Mouse (Mus musculus) liver (tissue): ENCODE measurements around the gene Mrpl4.
A peak's percentile ranks its signal among the peaks of the same experiment; 100 is the strongest.

Source experiments
- DNase-seq: peaks from one replicate; pipeline ENCODE4 v3.0.0-alpha.2; 2020; ENCODE audit warnings: mixed read lengths

The Mrpl4 gene

DNA sequence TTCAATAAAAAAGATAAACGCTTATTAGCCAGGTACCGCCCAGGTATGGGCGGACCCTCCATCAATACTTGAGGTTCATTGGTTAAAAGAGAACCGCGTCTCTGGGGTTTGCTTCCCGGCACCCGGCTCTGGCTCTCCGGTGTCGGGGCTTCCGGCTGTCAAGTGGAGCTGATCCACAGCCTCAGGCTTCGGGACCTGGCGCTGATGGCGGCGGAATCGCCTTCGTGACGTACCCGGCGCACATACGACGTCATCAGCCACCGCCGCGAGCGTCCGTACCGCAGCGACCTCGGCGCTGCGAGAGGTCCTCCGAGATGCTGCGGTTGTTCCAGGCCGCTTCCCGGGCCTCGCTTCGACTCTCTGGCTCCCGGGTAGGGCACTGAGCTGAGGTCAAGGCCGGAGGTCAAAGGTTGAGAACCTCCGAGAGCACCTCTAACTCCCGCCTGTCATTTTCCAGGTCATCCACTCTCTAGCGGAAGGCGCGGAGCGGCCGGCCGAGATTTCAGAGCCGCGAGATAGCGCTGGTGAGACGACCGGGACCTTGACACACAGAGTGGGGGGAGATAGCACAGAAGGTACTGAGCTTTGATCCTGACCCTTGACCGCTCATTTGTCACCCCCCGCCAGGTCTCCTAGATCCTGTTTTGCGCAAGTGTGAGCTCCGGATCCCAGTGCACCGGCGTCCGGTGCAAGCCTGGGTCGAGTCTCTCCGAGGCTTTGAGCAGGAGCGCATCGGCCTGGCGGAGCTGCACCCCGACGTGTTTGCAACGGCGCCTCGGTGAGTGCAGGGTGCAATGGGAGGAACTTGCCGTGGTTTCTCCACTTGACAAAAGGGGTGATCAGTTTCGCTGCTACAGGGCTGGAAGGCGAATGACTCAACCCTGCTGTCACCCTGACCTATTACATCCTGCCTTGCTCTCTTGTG is at the start of gene Mrpl4:
Mrpl4 (plus strand) TSS at position 112 of the 925 bp plus-strand sequence.
- DNase-seq, result peak; percentile 88

- DNase-seq, result no peak
These were observed 45.5 kb upstream of the Mrpl4 start for GRCm38 (mm10) chr9:20956989-20957388.

DNA sequence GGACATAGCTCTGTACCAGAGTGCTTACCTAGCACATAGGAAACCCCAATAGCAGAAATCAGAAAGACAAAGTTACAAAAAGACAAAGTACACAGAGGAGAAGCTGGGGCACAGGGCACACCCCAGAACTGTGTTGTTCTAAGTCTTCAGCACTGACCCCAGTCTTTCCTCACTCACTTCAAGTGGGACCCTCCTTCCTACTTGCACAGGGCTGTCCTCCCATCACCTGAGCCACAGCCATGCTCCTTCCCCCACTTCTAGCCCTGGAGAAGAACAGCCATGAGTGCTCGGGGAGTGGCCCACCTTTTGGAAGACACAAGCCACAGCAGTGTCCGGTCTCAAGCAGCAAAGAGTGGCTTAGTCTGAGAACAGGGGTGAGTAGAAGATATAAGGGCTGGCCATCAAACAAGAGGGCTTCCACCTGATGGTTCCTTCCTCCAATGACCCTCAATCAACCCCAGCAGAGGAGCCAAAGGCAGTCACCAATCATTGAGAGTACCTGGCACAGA is 43.1 kb upstream of the Mrpl4 start, which contains the start of gene Dnmt1:
Dnmt1 (minus strand) TSS at position 459 of the 509 bp plus-strand sequence.
- DNase-seq, result no peak

DNA sequence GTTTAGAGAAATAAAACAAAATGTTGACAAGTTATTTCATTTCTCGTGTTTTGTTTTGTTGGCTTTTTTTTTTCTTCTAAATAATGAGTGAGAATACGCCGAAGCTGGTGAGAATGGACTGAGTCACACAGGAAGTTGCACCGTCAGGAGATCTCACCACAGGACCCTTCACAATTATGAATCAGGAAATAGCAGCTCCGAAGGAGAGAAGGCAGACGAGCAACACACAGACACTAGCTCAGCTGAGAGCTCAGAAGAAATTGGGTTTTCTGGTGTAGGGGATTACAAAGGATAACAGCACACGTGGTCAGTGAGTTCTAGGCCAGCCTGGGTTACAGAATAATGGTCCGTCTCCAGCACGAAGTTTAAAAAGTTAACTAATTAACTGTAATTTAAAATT is 41.0 kb upstream of the Mrpl4 start:
- no peak for DNase-seq

GRCm38 (mm10) chr9:20965606-20966005 is 36.9 kb upstream of the Mrpl4 start:
- DNase-seq, result no peak

GRCm38 (mm10) chr9:20966008-20966407 is 36.5 kb upstream of the Mrpl4 start:
- no peak for DNase-seq

DNA sequence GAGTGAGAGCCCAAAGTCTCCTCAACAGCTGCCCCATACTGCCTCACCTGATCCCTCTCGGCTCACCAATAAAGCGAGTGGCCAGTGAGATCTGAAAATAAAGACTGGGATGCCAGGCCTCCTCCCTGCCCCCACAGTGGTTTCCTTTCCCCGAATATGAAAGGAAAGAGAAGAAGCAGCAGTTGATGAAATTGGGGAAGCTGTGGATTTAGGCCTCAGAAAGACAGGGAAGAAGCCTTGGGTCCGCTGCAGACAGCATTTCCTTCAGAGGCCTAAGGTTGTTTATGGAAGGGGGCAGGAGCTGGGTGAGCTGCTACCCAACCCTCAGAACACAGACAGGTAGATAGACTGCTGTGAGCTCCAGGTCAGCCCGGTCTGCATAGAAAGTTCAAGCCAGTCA is 35.8 kb upstream of the Mrpl4 start:
- no peak for DNase-seq

DNA sequence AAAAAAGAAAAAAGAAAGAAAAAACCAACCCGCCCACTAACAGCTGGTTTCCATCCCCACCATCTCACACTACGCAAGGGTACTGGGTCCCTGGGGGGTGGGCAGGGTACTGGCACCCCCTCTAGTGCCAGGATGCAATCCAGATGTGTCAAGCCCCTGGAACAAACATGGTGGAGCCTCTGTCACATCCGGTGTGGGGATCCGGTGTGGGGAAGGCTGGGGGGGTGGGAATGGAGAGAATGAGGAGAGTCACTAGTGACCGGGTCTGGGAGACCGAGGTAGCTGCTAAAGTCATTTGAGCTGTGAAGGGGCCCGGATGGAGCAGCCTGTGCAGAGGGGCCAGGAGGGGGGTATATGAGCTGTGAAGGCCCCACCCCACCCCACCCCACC is 30.8 kb upstream of the Mrpl4 start:
- DNase-seq, result no peak

DNA sequence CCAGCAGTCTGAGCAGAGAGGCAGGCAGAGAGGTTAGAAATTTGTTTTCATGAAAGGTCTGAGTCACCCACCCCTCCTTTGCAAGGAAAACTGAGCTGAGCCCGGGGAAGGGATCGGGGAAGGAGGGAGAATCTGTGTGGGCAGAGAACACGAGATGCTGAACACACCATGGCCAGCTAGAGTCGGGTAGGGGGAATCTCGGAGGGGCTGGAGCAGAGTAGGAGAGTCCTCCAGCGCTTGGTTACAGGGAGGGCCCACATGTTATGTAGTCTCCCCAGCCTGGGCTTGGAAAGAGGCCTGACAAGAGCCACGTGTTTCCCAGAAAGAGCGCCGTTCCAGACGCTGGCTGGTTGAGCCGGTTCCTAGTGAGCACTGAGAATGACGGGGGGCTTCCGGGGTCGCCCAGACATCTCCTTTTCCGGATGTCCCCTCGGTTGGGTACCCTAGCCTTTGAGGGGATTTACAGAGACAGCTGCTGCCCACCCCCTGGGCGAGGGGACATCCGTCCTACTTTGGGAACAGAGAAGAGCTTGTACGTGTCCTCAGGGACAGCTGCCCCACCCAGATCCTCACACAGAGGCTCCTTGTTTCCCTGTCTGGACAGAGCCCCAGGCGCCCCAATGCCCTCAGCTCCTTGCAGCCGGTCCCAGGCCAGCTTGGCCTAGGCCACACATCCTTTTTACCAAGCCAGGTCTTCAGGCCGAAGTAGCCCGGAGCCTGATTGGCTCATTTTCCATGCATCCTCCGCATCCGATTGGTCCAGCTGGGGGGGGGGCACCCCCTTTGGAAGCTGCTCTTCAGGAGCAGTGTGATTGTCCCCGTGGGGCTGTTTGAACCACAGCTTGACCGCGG is 30.2 kb upstream of the Mrpl4 start:
- DNase-seq, result no peak

GRCm38 (mm10) chr9:20973001-20973681 is 29.4 kb upstream of the Mrpl4 start:
- DNase-seq, result no peak

- peak; percentile 37 for DNase-seq
These were observed 28.9 kb upstream of the Mrpl4 start for GRCm38 (mm10) chr9:20973682-20974075.

DNA sequence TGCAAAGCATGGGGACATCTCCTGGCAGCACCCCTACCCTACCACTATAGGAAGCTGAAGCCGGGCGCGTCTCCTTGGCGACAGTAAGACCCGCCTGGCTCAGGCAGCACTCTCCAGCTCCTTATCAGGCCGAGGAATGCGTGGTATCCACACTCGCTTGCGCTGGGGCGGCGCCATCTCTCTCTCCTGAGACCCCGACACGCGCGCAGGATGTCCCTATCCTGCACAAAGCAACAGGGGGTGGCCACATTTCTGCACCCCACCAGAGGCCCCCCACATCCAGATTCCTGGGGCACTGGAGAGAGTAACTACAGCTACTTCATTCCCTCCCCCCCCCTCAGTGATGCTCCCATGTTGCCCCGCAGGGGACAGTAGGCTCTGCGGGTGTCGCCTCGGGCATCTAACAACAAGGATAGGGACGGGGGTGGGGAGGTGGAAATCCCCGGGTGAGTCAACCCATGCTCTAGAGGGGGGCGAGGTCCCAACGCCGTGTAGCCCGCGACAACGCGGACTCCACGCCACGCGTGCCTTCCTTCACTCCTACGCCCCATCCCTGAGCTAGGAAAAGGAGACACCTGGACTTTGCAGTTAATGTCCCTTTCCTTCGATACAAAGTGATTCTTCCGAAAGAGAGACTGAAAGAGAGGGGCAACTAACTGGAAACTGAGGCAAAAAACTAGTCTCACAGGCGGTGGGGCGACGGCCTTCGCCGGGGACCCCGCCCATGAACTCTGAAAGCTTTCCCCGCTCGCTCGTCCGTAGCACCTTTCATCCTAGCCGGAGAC is 26.9 kb upstream of the Mrpl4 start:
- peak; percentile 67 for DNase-seq

GRCm38 (mm10) chr9:20976216-20976960 is 26.1 kb upstream of the Mrpl4 start, which contains the start of gene S1pr2:
S1pr2 (minus strand) TSS chr9:20976781.
- peak; percentile 82 for DNase-seq

GRCm38 (mm10) chr9:20976961-20977689 is 25.4 kb upstream of the Mrpl4 start:
- DNase-seq, result no peak

DNA sequence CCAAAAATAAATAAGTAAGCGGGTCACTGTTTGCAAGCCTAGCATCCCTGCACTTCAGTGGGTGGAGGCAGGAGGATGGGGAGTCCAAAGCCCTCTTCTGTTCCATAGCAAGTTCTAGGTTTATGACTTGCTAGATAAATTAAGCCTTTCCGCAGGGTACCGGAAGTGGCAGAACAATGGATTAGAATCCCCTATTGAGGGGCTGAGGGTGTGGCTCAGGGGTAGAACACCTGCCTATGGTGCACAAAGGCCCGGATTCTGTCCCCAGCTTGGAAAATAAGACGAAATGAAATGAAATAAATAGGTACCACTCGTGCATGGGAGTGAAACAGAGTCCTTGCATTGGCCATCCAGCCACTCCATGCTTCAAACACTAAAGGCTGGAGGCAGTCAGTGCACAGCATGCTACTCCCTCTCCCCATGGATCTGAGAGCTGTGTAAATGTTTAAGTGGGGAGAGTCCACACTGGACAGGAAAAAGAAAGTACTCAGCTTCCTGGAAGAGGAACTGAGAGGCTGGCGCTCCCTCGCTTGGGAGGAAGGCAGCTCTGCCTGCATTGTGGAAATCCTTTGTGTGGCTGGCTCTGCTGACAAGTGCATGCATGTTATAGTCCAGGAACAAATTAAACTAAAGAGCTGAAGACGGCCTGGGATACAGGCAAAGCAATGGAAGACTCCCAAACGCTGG is 24.0 kb upstream of the Mrpl4 start:
- no peak for DNase-seq

- no peak for DNase-seq
These were observed 23.4 kb upstream of the Mrpl4 start for GRCm38 (mm10) chr9:20979181-20979580.

DNA sequence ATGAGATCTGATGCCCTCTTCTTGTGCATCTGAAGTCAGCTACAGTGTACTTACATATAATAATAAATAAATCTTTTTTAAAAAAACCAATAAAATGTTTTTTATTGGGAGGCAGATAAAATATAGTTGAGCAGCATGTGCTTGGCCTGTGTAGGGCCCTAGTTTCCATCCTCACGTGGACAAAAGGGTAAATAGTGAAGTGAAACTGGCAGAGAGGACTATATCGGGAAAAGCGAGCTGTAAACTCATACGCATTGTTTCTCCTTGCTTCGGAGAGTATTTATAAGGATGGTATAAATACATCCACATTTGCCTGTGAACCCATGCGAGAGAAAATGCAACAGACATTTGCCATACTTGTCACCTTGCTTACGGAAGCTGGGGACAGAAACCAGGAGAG is 22.8 kb upstream of the Mrpl4 start:
- DNase-seq, result no peak

GRCm38 (mm10) chr9:20982171-20982570 is 20.4 kb upstream of the Mrpl4 start:
- DNase-seq, result no peak

- no peak for DNase-seq
These were observed 19.4 kb upstream of the Mrpl4 start for GRCm38 (mm10) chr9:20983169-20983568.
